Mouse (Mus musculus): Measurements from ENCODE around the gene Cckar. TPM values are rescaled to one million over a fixed set of nuclear protein-coding genes. Genes with fewer than 3 reads are reported as not detected.

Gene Cckar
- polyA plus RNA-seq, 1 experiment from 2014 or later = 1.9 TPM

GRCm38 (mm10) chr5:53697794-53698193 lies 9.7 kb downstream of the Cckar start:
- Histone ChIP-seq H3K27ac (ENCODE audit: low read depth, low read length) (no peak overlapping the region), H3K9ac (ENCODE audit: low read depth, low read length) (no peak overlapping the region), H3K4me1 (replicated peaks; ENCODE audit: control insufficient read depth, insufficient read depth, low read length) (no peaks in the 10 kb centered on the region), H3K36me3 (ENCODE audit: control insufficient read depth, insufficient read depth, low read length) (no peaks in the 10 kb centered on the region), H3K9me3 (ENCODE audit: control insufficient read depth, low read length) (no peaks in the 10 kb centered on the region), H3K27me3 (ENCODE audit: control insufficient read depth, insufficient read depth, low read length) (no peaks in the 10 kb centered on the region), H3K4me2 (replicated peaks; ENCODE audit: low read depth, low read length) (no peak overlapping the region), H3K4me3 (ENCODE audit: low read depth, low read length) (no peak overlapping the region)
- no peak for DNase-seq (ENCODE audit: low spot score)
- no peak for ATAC-seq (ENCODE audit: low FRiP score)
- 74% methylated on average over 9 of the region's 9 CpGs for WGBS

GRCm38 (mm10) chr5:53696701-53697100 lies 10.8 kb downstream of the Cckar start:
- H3K4me2 ChIP-seq (replicated peaks; ENCODE audit: low read depth, low read length) = no peak overlapping the region
- H3K27me3 ChIP-seq (ENCODE audit: control insufficient read depth, insufficient read depth, low read length) = no peaks in the 10 kb centered on the region
- DNase-seq (ENCODE audit: low spot score) = no peak
- H3K36me3 ChIP-seq (ENCODE audit: control insufficient read depth, insufficient read depth, low read length) = no peaks in the 10 kb centered on the region
- H3K4me1 ChIP-seq (replicated peaks; ENCODE audit: control insufficient read depth, insufficient read depth, low read length) = no peaks in the 10 kb centered on the region
- WGBS = 65% methylated on average over 3 of the region's 3 CpGs
- no peaks in the 10 kb centered on the region for H3K9me3 ChIP-seq (ENCODE audit: control insufficient read depth, low read length)
- H3K27ac ChIP-seq (ENCODE audit: low read depth, low read length) = no peak overlapping the region
- no peak overlapping the region for H3K9ac ChIP-seq (ENCODE audit: low read depth, low read length)
- ATAC-seq (ENCODE audit: low FRiP score) = no peak
- H3K4me3 ChIP-seq (ENCODE audit: low read depth, low read length) = no peak overlapping the region

- no peak overlapping the region for H3K9ac ChIP-seq (ENCODE audit: low read depth, low read length)
- H3K4me1 ChIP-seq (replicated peaks; ENCODE audit: control insufficient read depth, insufficient read depth, low read length) = no peaks in the 10 kb centered on the region
- no peaks in the 10 kb centered on the region for H3K27me3 ChIP-seq (ENCODE audit: control insufficient read depth, insufficient read depth, low read length)
- no peak overlapping the region for H3K27ac ChIP-seq (ENCODE audit: low read depth, low read length)
- no peaks in the 10 kb centered on the region for H3K9me3 ChIP-seq (ENCODE audit: control insufficient read depth, low read length)
- ATAC-seq (ENCODE audit: low FRiP score) (no peak), DNase-seq (ENCODE audit: low spot score) (no peak)
- no peak overlapping the region for H3K4me2 ChIP-seq (replicated peaks; ENCODE audit: low read depth, low read length)
- no peaks in the 10 kb centered on the region for H3K36me3 ChIP-seq (ENCODE audit: control insufficient read depth, insufficient read depth, low read length)
- no peak overlapping the region for H3K4me3 ChIP-seq (ENCODE audit: low read depth, low read length)
- WGBS = 96% methylated on average over 1 of the region's 1 CpGs
These were observed 14.8 kb downstream of the Cckar start for GRCm38 (mm10) chr5:53692662-53693061.

GRCm38 (mm10) chr5:53692100-53692499 lies 15.4 kb downstream of the Cckar start:
- DNase-seq (ENCODE audit: low spot score) (no peak), ATAC-seq (ENCODE audit: low FRiP score) (no peak)
- Histone ChIP-seq H3K9ac (ENCODE audit: low read depth, low read length) (no peak overlapping the region), H3K4me3 (ENCODE audit: low read depth, low read length) (no peak overlapping the region), H3K4me2 (replicated peaks; ENCODE audit: low read depth, low read length) (no peak overlapping the region), H3K27me3 (ENCODE audit: control insufficient read depth, insufficient read depth, low read length) (no peaks in the 10 kb centered on the region), H3K4me1 (replicated peaks; ENCODE audit: control insufficient read depth, insufficient read depth, low read length) (no peaks in the 10 kb centered on the region), H3K27ac (ENCODE audit: low read depth, low read length) (no peak overlapping the region), H3K9me3 (ENCODE audit: control insufficient read depth, low read length) (no peaks in the 10 kb centered on the region), H3K36me3 (ENCODE audit: control insufficient read depth, insufficient read depth, low read length) (no peaks in the 10 kb centered on the region)
- WGBS = 90% methylated on average over 8 of the region's 8 CpGs

- Histone ChIP-seq H3K9me3 (ENCODE audit: control insufficient read depth, low read length) (no peaks in the 10 kb centered on the region), H3K27me3 (ENCODE audit: control insufficient read depth, insufficient read depth, low read length) (no peaks in the 10 kb centered on the region), H3K36me3 (ENCODE audit: control insufficient read depth, insufficient read depth, low read length) (no peaks in the 10 kb centered on the region), H3K27ac (ENCODE audit: low read depth, low read length) (no peak overlapping the region), H3K9ac (ENCODE audit: low read depth, low read length) (no peak overlapping the region), H3K4me3 (ENCODE audit: low read depth, low read length) (no peak overlapping the region), H3K4me1 (replicated peaks; ENCODE audit: control insufficient read depth, insufficient read depth, low read length) (no peaks in the 10 kb centered on the region), H3K4me2 (replicated peaks; ENCODE audit: low read depth, low read length) (no peak overlapping the region)
- DNase-seq (ENCODE audit: low spot score) (no peak), ATAC-seq (ENCODE audit: low FRiP score) (no peak)
- 61% methylated on average over 3 of the region's 3 CpGs for WGBS
These were observed 15.9 kb downstream of the Cckar start for GRCm38 (mm10) chr5:53691577-53691976.

GRCm38 (mm10) chr5:53688326-53688725 lies 19.2 kb downstream of the Cckar start:
- H3K4me2 ChIP-seq (replicated peaks; ENCODE audit: low read depth, low read length) = no peak overlapping the region
- WGBS = 81% methylated on average over 7 of the region's 7 CpGs
- no peak overlapping the region for H3K27ac ChIP-seq (ENCODE audit: low read depth, low read length)
- H3K4me3 ChIP-seq (ENCODE audit: low read depth, low read length) = no peak overlapping the region
- H3K9ac ChIP-seq (ENCODE audit: low read depth, low read length) = no peak overlapping the region
- no peaks in the 10 kb centered on the region for H3K27me3 ChIP-seq (ENCODE audit: control insufficient read depth, insufficient read depth, low read length)
- ATAC-seq (ENCODE audit: low FRiP score) (no peak), DNase-seq (ENCODE audit: low spot score) (no peak)
- no peaks in the 10 kb centered on the region for H3K4me1 ChIP-seq (replicated peaks; ENCODE audit: control insufficient read depth, insufficient read depth, low read length)
- H3K36me3 ChIP-seq (ENCODE audit: control insufficient read depth, insufficient read depth, low read length) = no peaks in the 10 kb centered on the region
- no peaks in the 10 kb centered on the region for H3K9me3 ChIP-seq (ENCODE audit: control insufficient read depth, low read length)

GRCm38 (mm10) chr5:53686379-53686778 lies 21.1 kb downstream of the Cckar start:
- Histone ChIP-seq H3K9ac (ENCODE audit: low read depth, low read length) (no peak overlapping the region), H3K27me3 (ENCODE audit: control insufficient read depth, insufficient read depth, low read length) (no peaks in the 10 kb centered on the region), H3K36me3 (ENCODE audit: control insufficient read depth, insufficient read depth, low read length) (no peaks in the 10 kb centered on the region), H3K4me3 (ENCODE audit: low read depth, low read length) (no peak overlapping the region), H3K4me2 (replicated peaks; ENCODE audit: low read depth, low read length) (no peak overlapping the region), H3K4me1 (replicated peaks; ENCODE audit: control insufficient read depth, insufficient read depth, low read length) (no peaks in the 10 kb centered on the region), H3K27ac (ENCODE audit: low read depth, low read length) (no peak overlapping the region), H3K9me3 (ENCODE audit: control insufficient read depth, low read length) (no peaks in the 10 kb centered on the region)
- DNase-seq (ENCODE audit: low spot score) (no peak), ATAC-seq (ENCODE audit: low FRiP score) (no peak)
- WGBS = 85% methylated on average over 2 of the region's 2 CpGs

- H3K4me2 ChIP-seq (replicated peaks; ENCODE audit: low read depth, low read length) = no peak overlapping the region
- WGBS = 83% methylated on average over 4 of the region's 4 CpGs
- no peaks in the 10 kb centered on the region for H3K9me3 ChIP-seq (ENCODE audit: control insufficient read depth, low read length)
- no peaks in the 10 kb centered on the region for H3K27me3 ChIP-seq (ENCODE audit: control insufficient read depth, insufficient read depth, low read length)
- H3K36me3 ChIP-seq (ENCODE audit: control insufficient read depth, insufficient read depth, low read length) = no peaks in the 10 kb centered on the region
- no peak overlapping the region for H3K27ac ChIP-seq (ENCODE audit: low read depth, low read length)
- no peak for ATAC-seq (ENCODE audit: low FRiP score)
- H3K4me1 ChIP-seq (replicated peaks; ENCODE audit: control insufficient read depth, insufficient read depth, low read length) = no peaks in the 10 kb centered on the region
- no peak overlapping the region for H3K4me3 ChIP-seq (ENCODE audit: low read depth, low read length)
- no peak overlapping the region for H3K9ac ChIP-seq (ENCODE audit: low read depth, low read length)
- DNase-seq (ENCODE audit: low spot score) = no peak
These were observed 21.9 kb downstream of the Cckar start for GRCm38 (mm10) chr5:53685623-53686022.

- Histone ChIP-seq H3K9me3 (ENCODE audit: control insufficient read depth, low read length) (no peaks in the 10 kb centered on the region), H3K4me1 (replicated peaks; ENCODE audit: control insufficient read depth, insufficient read depth, low read length) (no peaks in the 10 kb centered on the region), H3K27me3 (ENCODE audit: control insufficient read depth, insufficient read depth, low read length) (no peaks in the 10 kb centered on the region), H3K9ac (ENCODE audit: low read depth, low read length) (no peak overlapping the region), H3K36me3 (ENCODE audit: control insufficient read depth, insufficient read depth, low read length) (no peaks in the 10 kb centered on the region), H3K4me3 (ENCODE audit: low read depth, low read length) (no peak overlapping the region), H3K4me2 (replicated peaks; ENCODE audit: low read depth, low read length) (no peak overlapping the region), H3K27ac (ENCODE audit: low read depth, low read length) (no peak overlapping the region)
- no peak for ATAC-seq (ENCODE audit: low FRiP score)
- 93% methylated on average over 1 of the region's 1 CpGs for WGBS
- no peak for DNase-seq (ENCODE audit: low spot score)
These were observed 23.1 kb downstream of the Cckar start for GRCm38 (mm10) chr5:53684417-53684816.
